Mouse (Mus musculus) neutrophil, adult 65 days (primary cell): ENCODE results near the gene Dock6. TPM values are rescaled to one million over a fixed set of nuclear protein-coding genes. Genes with fewer than 3 reads are reported as not detected.

Experiments used
- total RNA-seq: library from RNA; stranded (reverse); gene quantifications from 2 replicates; pipeline ENCODE4 v1.2.4, GENCODE M21; 2023

Dock6 gene
- 1.6 and 4.7 TPM in 2 replicates for total RNA-seq

DNA sequence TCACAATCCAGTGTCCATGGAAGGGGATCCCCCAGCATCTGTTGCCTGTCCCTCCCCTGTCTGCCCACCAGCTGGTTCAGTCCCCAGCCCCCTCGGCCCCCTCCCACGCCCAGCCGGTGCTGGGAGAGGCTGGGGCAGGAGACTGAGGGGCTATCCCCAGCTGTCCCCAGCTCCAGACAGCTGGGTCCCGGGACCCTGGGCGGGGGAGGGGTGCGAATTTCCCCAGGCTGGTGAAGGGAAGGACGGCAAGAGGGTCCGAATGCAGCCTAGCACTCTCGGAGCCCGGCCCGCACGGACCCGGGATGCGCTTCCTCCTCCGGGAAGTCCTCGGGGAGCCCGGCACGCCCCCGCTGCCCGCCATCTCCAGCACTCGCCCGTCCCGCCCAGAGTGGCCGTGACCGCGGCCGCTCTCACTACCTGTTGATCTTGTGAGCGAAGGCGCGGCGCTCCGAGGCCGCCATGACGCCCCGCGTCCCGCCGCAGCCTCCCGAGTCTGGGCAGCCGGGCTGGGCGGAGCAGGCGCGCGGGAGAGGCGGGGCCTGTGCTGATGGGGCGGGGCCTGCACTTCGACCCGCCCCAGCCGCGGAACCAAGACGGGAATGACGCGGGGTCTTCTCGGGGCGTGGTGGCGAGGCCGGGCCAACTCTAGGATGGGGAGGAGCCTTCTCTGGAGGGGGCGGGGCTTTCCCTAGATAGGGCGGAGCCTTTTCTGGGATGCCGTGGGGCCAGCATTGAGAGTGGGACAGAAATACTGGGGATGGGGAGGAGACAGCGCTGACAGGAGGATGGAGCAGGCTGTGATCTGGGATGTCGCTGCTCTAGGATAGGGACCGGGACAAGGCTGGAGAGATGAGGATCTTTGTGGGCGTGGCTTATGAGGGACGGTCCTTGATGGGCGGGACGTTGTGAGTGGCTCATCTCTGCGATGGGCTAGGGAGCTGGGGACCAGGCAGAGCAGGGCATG is at the start of gene Dock6:
Dock6 (minus strand) TSS at position 508 of the 964 bp plus-strand sequence.

DNA sequence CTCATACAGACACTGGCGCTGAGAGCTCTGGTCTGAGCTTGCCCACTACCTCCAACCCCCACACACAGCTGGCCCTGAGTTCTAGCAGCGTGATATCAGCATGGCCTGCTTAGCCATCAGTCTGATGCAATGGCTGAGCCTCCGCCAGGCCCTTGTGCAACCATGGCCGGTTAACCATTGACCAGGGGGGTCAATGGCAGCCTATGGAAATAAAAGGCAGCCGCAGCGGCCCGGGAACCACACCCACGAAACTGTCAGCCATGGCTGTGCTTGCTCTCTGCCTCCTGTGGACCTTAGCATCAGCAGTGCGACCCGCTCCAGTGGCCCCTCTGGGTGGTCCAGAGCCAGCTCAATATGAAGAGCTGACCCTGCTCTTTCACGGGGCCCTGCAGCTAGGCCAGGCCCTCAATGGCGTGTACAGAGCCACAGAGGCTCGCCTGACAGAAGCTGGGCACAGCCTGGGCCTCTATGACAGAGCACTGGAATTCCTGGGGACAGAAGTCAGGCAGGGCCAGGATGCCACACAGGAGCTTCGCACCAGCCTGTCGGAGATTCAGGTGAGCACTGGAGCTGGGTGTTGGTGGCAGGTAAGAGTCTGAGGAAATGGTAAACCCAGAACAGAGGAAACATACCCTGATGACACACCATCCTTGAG is 17.1 kb downstream of the Dock6 start, which contains the start of gene Angptl8:
Angptl8 (plus strand) TSS at position 253 of the 655 bp plus-strand sequence.

DNA sequence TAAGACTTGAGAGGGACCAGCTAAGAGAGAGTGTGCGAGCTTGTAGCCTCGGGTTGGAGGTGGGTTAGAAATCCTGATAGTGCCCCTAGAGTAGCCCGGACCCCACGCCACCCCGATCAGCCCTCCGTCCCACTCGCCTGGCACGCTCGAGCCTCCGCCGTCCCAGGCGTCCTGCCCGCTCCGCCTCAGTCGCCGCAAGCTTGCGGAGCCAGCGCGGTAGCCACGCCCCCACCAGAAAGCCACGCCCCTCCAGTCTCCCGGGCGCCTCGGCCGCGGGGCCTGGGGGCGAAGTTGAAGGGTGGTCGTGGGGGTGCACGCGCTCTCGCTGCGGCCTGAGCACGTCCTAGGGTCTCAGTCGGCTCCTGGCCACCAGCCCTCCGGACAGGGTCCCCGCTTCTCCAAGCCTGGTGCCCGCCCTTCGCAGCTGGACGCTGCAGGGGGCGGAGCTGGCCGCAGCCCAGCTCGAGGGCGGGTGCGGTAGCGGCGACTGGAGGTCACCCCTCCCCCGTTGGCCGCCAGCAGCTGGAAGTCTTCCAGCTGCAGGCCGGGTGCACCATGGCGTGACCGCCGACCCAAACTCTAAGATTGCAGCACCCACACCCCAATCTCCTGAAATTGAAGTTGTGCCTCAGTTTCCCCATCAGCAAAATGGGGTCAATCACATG is 54.0 kb downstream of the Dock6 start, which contains the start of gene Kank2:
Kank2 (minus strand) TSS at position 400 of the 665 bp plus-strand sequence.

DNA sequence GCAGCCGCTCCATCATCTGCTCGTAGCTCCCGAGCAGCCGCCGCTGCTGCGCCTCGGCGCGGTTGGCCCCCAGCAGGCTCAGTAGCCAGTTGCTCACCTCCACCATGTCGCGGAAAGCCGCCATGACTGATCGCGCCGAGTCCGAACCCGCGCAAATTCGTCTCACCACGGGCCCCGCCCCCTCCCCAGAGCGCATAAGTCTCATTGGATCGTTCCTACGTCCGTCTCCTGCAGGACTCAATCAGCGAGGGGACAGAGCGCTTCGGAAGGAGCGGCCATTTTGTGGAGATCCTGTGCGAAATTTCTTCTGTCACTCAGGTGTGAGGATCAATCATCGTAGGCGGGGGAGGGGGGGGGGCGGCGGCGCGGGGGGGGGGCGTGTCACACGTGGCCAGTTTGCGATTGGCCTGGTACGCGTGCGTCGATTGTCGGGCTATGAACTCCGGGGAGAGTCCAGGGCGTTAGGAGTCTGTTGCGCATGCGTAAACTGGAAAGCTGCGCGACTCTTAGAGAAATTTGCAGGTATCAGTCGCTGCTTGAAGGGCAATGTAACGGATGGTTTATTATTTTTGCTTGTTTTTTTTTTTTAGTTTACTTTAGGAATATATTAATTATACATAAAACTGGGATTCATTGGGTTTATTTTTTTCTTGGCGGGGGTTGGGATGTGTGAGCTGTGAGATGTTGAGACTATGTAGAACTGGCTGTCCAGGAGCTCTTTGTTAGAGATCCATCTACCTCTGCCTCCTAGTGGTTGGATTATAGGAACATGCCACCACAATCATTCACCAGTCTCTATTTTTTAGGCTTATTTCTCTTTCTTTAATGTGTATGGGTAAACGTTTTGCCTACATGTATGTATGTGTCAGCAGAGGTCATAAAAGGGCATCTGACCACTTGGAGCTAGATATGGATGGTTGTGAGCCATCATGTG is 92.0 kb downstream of the Dock6 start, which contains the start of gene Spc24:
Spc24 (minus strand) TSS at position 149 of the 934 bp plus-strand sequence.

Other genes with a start within 250 kb of the Dock6 start
- gene Smarca4, start 236.5 kb downstream of the Dock6 start, total RNA-seq: 54.0 and 58.7 TPM in 2 replicates
- 79.0 and 91.2 TPM in 2 replicates for gene Ldlr, start 129.2 kb downstream of the Dock6 start, total RNA-seq
- gene Spc24, start 92.3 kb downstream of the Dock6 start, total RNA-seq: 25.6 and 32.9 TPM in 2 replicates
- gene Kank2, start 53.9 kb downstream of the Dock6 start, total RNA-seq: 0.63 and 0.79 TPM in 2 replicates
- gene Angptl8, start 17.1 kb downstream of the Dock6 start, total RNA-seq: not detected in 2 replicates
- gene Rab3d, start 65.6 kb upstream of the Dock6 start, total RNA-seq: 166 and 181 TPM in 2 replicates
- gene Ccdc159, start 74.8 kb upstream of the Dock6 start, total RNA-seq: 0.95 TPM in 2 replicates
- 16.4 and 21.5 TPM in 2 replicates for gene Tmem205, start 74.9 kb upstream of the Dock6 start, total RNA-seq
- 0.85 and 1.7 TPM in 2 replicates for gene Plppr2, start 84.4 kb upstream of the Dock6 start, total RNA-seq
- gene Swsap1, start 103.1 kb upstream of the Dock6 start, total RNA-seq: 2.9 and 3.6 TPM in 2 replicates
- 1.1 and 1.4 TPM in 2 replicates for gene Epor, start 110.9 kb upstream of the Dock6 start, total RNA-seq
- 0.19 TPM in 1 of 2 replicates, not detected in the other for gene Rgl3, start 136.8 kb upstream of the Dock6 start, total RNA-seq
- gene Ccdc151, start 150.0 kb upstream of the Dock6 start, total RNA-seq: not detected in 2 replicates
- 46.3 and 55.6 TPM in 2 replicates for gene Prkcsh, start 150.2 kb upstream of the Dock6 start, total RNA-seq
- not detected in 2 replicates for gene Elavl3, start 199.4 kb upstream of the Dock6 start, total RNA-seq
- not detected in 2 replicates for gene Gm49318, start 218.6 kb upstream of the Dock6 start, total RNA-seq
- 6.9 and 11.7 TPM in 2 replicates for gene Zfp653, start 218.7 kb upstream of the Dock6 start, total RNA-seq
- 5.1 and 5.8 TPM in 2 replicates for gene Ecsit, start 232.8 kb upstream of the Dock6 start, total RNA-seq
- not detected in 2 replicates for gene Cnn1, start 246.6 kb upstream of the Dock6 start, total RNA-seq